Mouse (Mus musculus) adrenal gland, postnatal 36 days (tissue): ENCODE data around the gene Echs1. TPM values are rescaled to one million over a fixed set of nuclear protein-coding genes. Genes with fewer than 3 reads are reported as not detected.

ENCODE experiments used
- DNase-seq, 2 experiments: peaks; one replicate each; pipeline ENCODE4 v3.0.0; 2021; ENCODE audit warnings: mixed read lengths in 1 of 2
- total RNA-seq, 2 experiments: library from RNA; stranded (reverse); gene quantifications; 2 replicates each; pipeline ENCODE4 v1.2.3; 2021

Gene Echs1
- total RNA-seq, 2 experiments from 2014 or later = 356 to 530 TPM

DNA sequence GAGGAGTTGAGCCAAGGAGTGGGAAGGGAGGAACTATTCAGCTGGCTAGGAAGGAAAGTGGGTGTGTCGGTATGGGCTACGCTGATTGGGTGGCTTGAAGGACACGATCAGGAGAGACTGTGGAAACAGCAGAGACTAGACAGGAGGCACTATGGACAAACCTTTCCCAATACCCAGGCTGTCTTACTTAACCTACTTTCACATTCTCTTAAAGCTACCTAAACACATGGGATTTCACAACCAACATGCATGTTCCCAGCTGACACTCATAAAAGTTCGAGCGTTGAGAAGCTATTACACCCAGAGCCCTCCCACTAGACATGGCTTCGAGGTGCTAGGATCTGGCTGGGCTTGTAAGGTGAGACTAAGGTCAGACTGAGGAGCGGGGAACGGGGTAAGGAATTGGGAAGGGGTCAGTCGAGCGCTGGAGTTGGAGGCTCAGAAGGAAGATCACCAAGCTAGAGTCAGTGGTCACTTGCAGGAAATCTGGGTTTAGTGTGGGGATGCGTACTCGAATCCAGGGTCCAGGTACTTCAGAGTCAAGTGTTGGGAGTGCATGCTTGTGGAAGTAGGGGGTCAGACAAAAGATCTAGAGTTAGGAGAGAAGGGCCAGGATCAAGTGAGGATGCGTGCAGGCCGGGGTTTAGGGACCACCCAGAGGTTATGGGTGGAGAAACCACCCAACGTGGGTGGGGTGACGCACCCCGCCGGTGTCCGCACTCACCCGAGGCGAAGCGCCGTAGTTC, 520 bp downstream of the Echs1 start, which contains the start of gene Paox:
Gene Paox, plus strand, starts transcription at position 217 of the 746 bp plus-strand sequence.
- DNase-seq = peak; percentile 69 to 76

DNA sequence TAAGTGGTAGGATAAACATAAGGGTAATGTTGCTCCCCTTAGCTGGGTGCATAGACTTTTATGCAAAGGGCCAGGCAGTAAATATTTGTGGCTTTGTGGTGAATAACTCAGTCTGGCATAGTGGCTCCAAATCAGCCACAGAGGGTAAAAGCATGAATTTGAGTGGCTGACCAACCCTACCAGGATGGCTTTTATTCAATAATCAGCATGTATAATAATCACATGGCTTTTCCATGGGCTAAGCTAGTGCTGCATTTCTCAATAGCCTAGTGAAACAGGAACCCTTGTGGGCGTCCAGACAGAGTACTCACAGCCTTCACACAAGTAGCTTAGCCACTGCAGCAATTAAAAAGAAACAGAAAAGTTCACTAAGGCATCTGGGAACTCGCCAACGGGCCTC, 4.3 kb downstream of the Echs1 start:
- DNase-seq = no peak

DNA sequence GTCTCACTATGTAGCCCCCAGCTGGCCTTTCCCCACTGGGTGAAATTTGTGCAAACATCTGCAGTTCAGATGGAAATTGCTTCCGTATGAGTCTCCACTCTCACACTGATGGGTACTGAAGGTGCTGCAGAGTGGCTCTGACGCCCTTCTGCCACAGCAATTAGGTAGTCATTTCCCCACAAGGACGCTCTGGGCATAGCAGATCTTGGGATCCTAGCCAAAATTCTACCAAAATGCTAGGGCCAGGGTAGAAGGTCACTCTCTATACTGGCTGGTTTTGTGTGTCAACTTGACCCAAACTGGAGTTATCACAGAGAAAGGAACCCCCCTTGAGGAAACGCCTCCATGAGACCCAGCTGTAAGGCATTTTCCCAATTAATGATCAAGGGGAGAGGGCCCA, 12.3 kb downstream of the Echs1 start:
- peak; percentile 37 to 53 for DNase-seq

DNA sequence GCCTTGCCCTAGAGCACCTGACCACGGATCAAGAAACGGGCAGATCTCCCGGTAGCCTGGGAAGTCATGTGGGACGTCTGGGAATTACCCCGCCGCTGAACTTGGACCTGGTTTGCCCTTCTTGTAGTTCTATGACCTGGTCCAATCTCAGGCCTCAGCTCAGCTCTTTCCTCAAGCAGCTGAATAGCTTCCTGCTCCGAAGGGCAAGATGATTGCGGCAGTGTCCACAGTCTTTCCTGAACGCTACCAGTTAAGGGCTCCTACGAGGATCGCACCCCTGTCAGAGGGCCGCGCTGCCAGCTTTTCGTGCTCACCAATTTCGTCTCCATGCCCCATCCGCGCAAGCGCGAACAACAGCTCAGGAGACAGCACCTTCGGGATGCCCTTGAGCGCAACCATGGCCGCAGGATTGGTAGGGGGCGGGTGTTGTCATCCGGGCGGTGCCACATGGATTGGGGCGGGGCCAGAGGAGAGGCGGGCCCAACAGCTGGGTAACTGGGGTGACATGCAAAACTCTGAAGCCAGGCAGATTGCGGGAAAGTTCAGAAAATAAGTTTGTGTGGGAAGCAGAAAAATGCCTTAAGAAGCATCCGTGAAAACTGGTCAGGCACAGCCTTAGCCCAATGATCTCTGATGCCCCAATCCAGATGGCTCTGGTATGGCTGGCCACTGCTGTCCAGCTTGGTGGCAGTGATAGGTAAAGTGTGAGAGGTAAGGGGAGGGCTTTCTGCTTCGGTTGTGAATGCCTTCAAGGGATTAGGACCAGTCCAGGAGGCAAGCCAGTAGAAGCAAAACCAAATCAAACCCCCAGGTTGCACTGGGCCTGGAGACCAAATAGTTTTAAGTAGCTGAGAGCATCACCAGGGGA, 14.0 kb downstream of the Echs1 start, which contains the start of gene Fuom:
Gene Fuom, minus strand, starts transcription at position 449 of the 868 bp plus-strand sequence.
- peak; percentile 96 for DNase-seq

DNA sequence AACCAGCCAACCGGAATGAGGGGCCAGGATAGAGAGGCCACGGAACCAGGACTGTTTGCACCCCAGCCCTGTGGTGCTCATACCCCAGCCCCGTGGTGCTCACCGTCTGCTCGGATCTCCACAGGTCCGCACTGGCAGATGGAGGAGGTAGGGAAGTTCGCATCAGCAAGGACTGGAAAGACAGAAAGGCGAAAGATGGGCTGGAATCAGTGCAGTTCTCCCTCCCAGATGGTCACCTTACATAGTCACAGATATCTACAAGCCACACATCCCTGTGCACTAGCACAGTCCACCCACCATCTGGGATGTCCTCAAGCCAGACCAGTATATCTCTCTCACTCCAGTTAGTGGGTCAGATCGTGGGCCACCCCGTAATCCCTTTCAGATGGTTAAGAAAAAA, 14.8 kb downstream of the Echs1 start:
- no peak for DNase-seq

DNA sequence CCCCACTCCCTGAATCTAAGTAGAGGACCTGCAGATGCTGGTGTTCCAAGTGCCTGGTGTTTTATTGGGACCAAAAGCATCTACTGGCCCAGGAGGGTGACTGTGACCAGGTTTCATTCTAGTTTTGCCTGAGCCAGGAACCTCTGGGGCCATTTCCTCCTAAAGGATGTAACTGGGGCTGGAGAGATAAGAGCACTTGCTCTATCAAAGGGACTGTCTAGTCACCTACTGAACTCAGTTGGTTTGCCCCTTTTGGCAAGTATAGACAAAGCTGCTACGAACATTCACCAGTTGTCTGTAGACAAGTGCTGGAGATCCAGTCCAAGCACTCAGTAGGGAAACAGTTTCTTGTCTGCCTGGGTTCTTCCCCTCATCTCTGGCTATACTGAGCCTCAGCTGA, 17.8 kb downstream of the Echs1 start:
- no peak for DNase-seq

DNA sequence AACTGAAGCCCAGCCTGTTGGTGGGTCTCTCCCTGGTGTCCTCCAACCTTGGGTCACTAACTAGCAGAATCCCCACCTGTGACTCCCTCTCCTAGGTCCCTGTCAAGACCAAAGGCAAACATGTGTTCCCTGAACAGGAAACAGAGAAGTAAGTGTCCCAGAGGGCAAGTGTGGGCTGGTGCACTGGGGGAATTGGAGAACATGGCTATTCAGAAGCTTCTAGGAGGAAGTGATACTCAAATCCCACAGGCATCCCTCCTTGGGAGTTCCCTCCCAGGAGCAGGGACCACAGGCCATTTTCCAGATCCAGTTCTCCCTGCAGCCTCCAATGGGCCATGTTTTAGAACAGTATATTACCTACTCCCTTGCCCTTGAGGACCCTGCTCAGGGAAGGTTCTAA, 20.2 kb downstream of the Echs1 start:
- DNase-seq = no peak

DNA sequence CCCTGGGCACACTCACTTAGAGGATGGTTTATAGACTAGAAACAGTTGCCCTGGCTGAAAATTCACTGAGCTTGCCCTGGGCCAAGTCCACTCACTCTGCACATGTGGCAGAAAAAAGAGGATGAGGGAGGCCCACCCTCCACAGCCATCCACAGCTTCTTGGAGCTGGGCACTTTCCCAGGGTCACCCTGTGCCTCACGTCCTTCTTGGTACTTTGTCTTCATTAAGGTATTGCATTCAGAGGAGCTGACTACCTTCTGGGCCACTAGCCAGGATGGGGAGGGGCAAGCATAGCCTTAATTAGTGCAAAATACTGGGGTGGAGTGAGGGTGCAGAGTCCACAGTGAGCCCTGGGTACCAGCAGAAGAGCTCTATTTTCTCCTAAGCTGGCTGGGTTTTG, 20.7 kb downstream of the Echs1 start:
- no peak for DNase-seq

DNA sequence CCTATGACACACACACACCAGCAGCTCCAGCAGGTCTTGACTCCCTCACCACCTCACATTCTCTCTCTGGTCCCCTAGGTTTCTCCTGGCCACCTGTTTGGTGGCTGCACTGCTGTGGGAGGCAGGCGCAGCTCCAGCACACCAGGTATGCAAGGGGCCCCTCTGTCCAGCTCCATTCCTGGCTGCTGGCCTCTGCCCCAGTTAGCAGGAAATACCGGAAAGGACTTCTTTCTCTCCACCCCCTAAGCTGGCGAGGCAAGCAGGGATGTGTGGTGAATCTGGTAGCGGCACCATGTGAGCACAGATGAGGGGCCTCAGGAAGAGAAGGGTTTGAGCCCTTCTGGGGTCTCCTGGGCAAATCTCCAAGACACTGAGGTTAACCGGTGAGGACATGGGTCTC, 21.3 kb downstream of the Echs1 start:
- no peak for DNase-seq

DNA sequence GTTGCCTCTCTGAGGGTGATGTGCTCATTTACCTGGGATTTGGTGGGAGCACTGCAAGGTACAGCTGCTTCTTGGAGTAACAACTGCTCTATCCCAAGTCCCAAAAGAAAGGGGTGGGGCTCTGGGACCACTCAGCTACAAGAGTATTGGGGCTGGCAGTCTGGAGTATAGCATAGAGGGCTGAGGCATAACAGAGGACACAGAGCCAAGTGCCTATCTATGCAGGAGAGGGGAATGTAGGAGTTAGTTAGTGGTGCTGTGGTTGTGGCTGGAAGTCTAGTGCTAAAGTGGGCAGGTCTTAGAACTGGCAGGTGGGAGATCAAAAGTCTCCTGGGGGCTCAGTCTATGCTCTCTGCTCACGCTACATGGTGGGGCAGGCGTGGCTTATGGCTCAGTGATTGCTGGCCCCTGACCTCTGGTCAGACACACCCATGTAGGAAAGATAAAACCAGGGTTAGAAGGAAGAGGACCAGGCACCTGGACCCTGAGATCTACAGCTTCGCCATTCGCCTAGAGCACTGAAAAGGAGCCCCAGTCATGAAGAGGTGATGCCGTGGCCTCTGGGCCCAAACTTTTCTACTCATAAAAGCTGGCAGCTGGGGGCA, 23.2 kb downstream of the Echs1 start, which contains the start of gene Prap1:
Gene Prap1, plus strand, starts transcription at position 472 of the 605 bp plus-strand sequence.
- DNase-seq = no peak

DNA sequence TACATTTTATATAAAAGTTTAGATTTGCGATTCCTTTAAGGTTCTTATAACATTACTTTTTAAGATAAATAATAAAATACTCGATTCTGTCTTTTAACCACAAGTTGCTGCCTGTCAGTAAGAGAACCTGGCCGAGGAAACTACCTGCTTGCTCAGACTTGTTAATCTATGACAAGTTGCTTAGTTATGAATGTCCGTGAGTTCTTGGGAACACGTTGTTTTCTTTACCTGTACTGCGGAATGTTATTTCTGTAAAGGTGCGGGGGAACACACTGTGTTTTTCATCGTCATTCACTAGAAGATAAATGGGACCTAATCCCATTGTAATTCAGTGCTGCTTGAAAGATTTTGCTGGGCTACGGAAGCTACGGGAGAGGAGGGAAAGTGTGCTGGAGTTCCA, 25.7 kb downstream of the Echs1 start:
- DNase-seq = no peak

DNA sequence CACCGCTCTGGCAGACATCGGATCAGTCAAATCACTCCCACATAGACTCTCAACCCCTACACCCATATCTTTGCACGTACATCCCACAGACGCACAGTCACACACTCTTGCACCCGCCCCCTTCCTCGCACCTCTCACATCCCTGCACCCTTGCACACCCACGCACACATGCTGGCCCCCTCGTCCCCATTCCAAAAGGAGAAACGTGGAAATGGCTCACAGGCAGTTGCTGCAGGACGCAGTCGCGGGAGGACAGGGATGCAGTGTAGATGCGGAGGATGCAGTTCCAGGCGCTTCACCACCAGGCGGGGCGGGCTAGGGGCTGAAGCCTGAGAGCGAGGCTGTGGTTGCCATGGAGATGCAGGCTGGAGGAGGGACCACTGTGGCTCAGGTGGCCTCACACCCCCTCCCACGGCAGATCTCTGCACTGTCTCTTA, 34.0 kb downstream of the Echs1 start, which contains the start of gene Caly:
Gene Caly, minus strand, starts transcription at position 307 of the 437 bp plus-strand sequence.
- DNase-seq = peak; percentile 18 to 48

DNA sequence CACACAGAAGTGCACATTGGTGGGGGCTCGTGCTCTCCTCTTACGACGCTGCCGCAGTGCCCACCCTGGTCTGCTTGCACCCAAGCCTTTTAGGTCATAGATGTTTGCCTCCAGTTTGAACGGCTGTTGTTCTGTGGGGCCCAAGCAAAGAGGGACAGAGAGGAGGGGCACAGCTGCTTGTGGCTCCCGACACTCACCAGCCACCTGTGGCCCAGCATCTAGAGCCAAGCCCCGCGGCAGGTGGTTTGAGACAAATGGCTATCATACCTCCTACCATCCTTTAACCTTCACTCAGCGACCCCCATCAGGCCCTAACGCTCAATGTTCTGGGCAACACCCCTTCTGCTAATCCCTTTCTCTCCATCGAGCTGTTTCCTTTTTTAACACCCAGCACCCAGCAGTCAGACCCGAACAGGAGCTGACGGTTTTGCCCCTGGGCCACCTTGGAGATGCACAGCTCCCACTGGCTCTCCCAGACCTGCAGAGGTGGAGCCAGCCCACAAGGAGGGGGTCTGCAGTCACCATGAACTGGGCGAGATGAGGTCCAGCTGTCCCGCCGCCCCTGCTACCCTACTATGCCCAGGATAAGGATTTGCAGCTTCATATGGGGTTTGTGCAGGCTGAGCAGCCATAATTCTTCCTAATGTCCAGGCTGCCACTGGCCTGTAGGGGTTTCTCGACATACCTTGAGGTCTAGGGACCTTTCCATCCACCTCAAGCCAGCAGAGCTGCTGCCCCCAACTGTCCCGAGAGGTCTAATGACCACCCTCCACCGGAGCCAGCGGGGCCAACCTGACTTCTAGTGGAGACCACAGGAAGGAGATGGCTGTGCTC, 34.7 kb downstream of the Echs1 start:
- no peak for DNase-seq

DNA sequence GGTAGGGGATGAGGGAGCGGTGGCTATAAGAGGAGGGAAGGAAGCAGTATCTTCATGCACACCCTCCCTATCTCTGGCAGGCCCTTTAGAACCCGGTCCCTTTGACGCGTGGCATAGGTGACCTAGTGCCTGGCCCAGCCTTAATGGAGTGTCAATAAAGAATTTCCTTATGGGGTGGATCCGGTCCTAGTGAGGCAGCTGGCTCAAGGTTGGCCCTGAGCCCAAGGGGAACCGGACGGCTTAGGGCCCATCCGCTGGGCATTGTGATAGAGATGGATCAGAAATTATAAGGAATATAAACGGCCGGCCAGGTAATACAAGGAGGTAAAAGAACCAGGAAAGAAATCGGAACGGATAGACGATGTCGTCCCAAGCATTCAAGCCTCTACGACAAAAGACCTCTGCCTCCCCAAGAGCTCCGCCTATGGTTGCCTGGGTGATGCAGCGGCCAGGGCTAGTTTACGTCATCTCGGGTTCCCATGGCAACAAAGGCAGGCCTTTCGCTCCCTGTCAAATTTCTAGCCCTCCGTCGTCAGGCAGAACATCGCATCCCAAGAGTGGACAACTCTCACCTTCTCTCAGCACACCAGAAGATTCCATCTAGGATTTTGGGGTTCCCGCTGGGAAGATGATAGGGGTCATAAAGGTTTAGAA, 35.6 kb downstream of the Echs1 start:
- DNase-seq = peak; percentile 87 to 90

DNA sequence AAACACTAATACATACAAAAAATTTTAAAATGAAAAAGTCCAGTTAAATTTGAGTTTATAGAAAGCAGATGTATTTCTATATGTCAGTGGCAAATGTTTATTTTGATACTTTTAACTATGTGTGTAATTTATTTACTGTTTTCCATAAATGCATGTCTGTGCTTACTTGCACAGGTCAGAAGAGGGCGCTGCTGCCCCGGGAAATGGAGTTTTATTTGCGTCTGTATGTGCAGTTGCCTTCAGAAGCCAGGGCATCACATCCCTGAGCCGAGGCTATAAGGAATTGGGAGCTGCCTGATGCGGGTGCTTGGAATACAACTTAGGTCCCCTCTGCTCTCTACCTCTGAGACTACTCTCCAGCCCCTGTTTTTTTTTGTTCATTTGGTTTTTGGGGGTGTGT, 37.6 kb downstream of the Echs1 start:
- DNase-seq = peak; percentile 76 to 82

DNA sequence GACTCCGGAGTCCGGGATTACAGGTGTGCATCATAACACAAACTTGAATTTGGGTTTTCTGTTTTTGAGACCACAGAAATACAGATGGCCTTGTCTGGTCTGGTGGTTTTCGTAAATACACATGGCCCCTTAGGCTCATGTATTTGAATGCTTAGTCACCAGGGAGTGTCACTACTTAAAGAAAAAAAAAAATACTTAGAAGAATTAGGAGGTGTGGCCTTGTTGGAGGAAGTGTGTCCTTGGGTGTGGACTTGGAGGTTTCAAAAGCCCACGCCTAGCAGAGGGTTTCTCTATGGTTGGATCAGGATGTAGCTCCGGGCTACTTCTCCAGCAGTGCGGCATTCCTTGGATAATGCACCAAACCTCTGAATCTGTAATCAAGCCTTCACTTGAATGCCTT, 38.6 kb downstream of the Echs1 start:
- no peak for DNase-seq

DNA sequence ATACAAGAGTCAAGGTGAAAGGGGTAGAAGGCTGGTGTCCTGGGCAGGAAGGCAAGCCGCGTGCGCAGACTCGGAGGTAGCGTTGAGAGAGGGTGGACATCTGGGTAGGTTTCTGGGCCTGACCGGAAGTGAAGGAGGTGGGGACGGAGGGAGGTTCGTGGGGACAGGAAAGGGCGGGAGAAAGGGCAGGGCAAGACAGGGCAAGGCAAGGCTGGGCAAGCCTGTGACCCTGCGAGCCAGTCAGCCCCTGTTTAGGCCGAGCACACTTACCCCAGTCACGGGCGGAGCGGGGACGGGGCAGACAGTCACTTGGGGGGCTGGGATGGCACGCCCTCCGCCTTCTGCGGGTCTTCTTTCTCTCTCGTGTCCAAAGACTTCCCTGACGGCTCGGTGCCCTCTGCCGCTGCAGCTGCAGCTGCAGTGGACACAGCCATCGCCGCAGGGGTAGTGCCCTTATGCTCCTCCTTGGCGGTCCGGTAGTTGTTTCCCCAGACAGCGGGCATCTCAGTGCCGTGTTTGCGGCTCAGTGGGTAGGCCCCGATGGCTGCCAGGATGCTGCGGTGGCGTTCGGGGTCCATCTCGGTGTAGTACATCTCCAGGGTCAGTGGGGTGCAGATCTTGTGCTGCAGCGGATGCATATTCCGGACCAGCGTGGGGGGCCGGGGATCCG, 46.1 kb downstream of the Echs1 start:
- peak; percentile 18 to 47 for DNase-seq

DNA sequence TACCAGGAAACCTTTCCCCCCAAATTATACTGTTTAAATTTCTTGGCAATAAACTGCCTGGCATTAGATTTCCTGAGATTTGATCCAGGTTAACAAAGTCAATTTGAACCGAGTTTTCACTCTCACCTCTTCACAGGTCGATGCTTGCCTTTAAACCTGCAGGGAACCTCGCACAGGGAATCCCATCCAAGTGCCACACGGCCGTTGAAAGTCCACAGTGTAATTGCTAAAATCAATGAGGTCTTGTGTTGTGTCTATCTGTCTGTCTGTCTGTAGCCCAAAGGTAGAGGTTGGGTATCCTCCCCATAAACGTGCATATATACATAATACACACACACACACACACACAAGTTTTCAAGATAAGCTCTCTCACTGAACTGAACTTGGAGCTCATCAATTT, 48.9 kb downstream of the Echs1 start:
- DNase-seq = no peak

DNA sequence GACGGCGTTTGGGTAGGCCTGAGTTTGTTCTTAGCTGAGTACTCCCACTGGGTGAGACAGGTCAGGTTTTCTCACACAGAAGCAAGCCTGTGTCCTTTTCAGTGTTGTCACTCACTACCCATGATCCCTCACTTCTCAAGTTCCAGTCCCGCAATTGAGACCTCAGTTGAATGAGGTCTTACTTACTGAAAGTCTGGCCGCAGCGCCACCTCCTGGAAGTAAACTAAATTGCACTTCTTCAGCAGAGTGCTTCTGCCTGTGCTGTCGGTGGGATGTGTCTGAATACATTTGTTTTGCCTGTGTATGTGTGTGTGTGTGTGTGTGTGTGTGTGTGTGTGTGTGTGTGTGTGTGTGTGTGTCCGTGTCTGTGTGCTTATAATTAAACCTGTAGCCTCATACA, 53.2 kb downstream of the Echs1 start:
- peak; percentile 69 for DNase-seq

DNA sequence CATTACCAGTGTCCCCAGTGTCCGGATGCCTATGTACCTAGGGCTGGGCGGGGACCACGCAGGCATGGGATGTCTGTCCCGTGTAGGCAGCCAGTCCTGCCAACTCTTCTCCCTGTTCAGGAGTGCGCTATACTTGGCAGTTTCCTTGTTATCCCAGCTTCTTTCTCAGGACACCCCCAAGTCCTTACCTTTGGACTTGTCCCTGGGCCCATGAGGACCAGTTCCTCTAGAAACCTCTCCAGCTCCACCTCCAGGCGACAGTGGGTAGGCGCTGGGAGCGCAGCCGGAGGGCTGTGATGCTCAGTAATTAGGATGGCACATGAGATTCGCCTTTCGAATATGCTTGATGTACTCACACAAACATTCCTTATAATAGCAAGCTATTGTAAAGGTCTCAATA, 54.0 kb downstream of the Echs1 start:
- DNase-seq = peak; percentile 21 to 44

DNA sequence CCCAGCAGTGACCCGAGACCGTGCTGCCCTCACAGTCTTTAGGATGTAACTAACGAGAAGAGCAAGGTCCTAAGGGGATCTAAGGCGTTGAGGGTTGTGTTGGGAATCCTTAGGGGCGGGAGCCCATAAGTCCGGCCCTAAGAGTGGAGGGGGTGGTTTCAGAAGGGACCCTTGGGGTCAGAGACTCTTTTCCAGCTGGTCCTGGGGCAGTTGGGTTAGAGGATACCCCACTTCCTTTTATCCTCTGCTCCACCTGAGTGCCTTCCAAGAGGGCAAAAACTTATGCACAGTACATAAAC, 54.5 kb downstream of the Echs1 start:
- DNase-seq = no peak
